Mouse (Mus musculus) liver, postnatal 0 days (tissue): ENCODE data around the gene Dact2.

ENCODE experiments used
- CTCF ChIP-seq: sonication (generic); IDR thresholded peaks from 2 replicates; pipeline ENCODE4 v1.5.1; 2016; ENCODE audit warnings: antibody characterized with exemption, low read depth
- EP300 ChIP-seq: IDR thresholded peaks from 2 replicates; pipeline ENCODE4 v1.6.1; 2016; ENCODE audit warnings: antibody characterized with exemption, low read depth, mild to moderate bottlenecking

DNA sequence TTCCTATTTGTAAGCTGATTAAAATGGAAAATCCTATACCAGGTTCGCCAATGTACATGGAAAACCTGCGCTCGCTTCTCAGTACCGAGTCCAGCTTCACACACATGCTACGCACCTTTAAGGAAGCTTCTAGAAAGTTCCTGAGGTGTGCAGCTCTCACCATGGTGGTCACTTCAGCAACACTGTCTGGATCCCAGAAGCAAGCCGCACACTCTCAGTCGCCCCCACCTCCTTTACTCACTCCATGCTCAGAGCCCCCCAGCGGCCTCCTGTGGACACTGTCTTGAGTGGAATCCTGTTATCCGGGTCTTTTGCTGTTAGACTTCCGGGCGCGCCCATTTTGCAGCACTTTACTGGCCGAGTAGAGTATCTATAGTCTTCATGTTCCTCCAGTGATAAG, at the start of gene Dact2:
- TF ChIP-seq CTCF (peak; percentile 30; the same call in 1 of the 2 replicates), EP300 (no peak)
